Mouse (Mus musculus) T-helper 2 cell (primary cell): Measurements from ENCODE around the gene Trim30b.
"Not testable (repeated sequence)": the region's sequence is repeated elsewhere in the genome, so short reads cannot be mapped to it uniquely, and the experiment has no call there.

Source experiments
- in situ Hi-C: fragments of 300-600 bp; cut with MboI, MseI; formaldehyde crosslinking; loops from one replicate; pipeline ENCODE4 v1.15.1; 2025; ENCODE audit warnings: high pct_unique_total_duplicates

Trim30b gene

DNA sequence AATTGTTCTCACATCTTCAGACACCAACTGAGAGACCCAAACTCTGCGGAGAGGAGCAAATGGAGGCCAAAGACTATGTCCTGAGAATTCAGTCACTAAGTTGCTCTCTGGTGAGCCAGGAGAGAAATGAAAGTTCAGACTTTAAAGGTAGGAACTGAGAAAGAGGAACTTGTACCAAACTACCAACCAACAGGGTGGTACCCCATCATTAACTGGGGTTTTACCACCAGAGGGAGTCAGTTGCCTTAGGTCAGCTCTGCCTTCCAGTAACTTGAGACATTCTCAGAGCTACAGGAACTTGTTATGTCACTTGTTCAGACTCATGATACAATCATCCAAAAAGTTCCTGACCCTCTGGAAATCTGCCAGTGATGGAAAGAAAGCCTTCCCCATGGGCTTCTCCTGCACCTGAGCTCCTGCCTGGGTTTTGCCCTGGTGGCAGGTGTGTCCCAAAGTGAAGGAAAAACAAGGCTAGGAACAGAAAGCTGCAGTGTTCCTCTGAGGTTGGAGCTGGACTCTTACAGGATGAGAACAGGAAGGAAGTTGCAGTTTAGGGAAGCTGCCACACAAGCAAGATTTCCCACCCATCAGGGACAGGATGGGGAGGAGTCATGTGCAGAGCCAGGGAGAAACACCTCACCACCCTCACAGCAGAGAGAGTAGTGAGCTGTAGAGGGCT lies at the start of gene Trim30b:
TSS of gene Trim30b (minus strand) at position 149 of the 679 bp plus-strand sequence.
- in situ Hi-C loops, result loop anchor here (10.0 kb wide), 1 partner anchor 235 kb away; the partner anchor contains the start of gene Olfr655

DNA sequence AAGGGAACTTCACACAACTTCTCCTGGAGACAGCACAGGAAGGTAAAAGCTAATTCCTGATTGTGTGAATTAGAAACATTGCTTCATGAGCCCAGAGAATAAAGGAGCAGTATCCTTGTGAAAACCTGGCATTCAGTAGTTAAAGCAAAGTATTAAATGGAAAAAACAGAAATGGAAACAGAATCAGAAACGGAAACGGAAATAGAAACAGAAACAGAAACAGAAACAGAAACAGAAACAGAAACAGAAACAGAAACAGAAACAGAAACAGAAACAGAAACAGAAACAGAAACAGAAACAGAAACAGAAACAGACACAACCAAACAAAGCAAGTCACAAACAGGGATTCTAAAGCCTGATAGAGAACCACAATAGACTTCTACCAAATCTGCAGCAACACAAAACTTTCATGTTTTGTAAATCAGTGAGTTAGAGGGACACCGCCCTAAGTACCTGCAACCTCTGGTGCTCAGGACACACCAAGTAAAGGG lies 34.8 kb upstream of the Trim30b start:
- in situ Hi-C loops, result no loop called here

DNA sequence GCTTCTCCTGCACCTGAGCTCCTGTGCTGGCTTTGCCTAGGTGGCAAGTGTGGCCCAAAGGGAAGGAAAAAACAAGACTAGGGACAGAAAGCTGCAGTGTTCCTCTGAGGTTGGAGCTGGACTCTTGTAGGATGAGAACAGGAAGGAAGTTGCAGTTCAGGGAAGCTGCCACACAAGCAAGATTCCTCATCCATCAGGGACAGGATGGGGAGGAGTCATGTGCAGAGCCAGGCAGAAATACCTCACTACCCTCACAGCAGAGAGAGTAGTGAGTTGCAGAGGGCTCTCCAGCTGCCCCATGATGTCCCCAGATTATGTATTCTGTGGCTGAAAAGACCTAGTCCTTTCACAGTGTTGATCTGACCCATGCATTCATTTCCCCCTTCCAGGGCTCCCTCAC lies 31.5 kb upstream of the Trim30b start:
- in situ Hi-C loops, result no loop called here

DNA sequence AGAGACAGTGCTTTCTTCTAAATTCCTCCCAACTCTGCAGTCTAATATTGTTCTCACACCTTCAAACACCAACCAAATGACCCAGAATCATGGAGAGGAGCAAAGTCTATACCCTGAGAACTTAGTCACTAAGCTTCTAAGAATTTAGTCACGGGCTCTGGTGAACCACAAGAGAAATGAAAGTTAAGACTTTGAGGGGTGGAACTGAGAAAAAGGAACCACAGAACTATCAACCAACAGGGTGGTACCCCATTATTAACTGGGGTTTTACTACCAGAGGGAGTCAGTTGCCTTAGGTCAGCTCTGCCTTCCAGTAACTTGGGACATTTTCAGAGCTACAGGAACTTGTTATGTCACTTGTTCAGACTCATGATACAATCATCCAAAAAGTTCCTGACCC lies 31.0 kb upstream of the Trim30b start, which contains the start of gene Trim30c:
TSS of gene Trim30c (minus strand) at position 140 of the 400 bp plus-strand sequence.
- in situ Hi-C loops, result no loop called here

DNA sequence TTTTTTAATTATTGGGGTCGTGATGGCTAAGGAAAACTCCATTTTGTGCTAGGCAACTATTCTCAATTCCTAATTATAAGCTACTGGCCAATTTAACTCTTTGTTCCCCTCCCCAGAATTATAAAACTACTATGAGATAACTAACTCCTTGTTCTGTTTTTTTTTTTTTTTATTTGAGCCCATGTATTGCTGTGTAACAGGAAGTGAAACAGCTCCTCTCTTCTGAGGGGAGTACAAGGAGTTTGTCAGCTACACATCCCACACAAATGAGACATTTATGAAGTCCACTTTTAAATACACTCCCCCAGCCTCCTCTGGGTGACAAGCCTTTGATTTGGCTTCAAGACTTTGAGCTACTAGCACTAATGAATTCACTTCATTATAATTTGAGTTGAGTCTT lies 28.8 kb upstream of the Trim30b start:
- in situ Hi-C loops, result no loop called here

DNA sequence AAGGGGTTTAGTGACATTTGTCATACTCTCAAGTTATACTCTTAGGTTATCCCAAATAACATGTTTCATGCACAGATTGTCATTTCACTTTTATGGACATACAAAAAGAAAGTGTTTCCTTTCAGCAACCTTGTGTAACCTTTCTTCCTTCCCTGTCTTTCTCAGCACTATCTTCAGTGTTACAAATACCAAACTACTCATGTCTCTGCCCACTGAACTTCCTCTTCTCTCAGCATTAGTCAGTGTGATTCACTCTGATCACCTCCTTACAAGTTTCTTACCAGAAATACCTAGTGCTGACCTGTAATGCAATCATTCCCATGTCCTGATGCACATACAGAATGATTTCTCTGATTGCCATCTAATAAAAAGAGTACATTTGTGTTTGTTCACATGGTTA lies 3.3 kb downstream of the Trim30b start:
- in situ Hi-C loops, result no loop called here

DNA sequence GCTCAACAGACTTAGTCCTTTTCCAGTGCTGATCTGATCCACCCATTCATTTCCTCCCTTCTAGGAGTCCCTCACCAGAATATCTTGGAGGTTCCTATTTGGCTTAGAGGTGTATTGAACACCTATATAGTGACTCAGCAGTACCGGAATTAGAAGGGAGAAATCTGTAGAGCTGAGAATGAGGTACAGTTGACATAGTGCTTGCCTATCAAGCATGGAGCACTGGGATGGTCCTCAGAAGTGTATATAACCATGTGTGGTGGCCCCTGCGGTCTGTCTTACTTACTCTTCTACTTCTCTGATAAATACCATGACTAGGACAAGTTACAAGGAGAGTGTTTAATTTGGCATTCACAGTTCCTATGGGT lies 16.1 kb downstream of the Trim30b start:
- in situ Hi-C loops, result loop anchor here (5.0 kb wide), 1 partner anchor 36 kb away; the partner anchor contains the start of gene Trim12a

DNA sequence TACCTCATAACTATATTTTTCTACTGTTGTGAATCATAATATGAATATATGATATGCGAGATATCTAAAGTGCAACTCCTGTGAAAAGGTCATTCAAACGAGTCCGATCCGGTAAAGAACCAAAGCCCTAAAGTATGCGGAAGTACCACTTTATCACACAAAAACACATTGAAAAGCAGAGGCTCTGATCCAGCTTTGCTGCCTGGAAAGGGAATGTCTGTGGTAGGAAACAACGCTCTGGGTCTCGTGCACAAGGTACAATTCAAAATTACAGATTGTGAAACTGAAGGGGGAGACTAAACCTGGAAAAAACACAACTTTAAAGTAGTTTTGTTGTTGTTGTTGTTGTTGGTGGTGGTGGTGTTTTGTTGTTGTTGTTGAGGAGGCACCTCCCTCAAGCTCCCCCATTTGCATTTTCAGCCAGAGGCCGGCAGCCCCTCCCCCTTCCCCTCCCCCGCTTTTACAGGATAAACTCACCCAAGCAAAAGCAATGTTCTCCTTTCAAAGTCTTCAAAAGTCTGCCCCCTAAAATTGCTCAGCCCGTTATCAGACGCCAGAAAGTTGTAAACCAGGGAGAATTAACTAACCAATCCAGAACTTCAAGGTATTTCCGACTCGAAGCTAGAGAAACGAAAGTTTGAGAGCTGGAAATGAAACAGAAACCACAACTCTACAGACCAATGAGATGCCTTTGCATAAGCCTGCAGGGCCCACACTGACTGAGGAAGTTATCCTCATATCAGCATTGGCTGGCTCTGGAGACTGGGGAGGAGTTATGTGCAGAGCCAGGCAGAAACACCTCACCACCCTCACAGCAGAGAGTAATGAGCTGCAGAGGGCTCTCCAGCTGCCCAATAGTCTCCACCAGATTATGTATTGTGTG lies 16.7 kb downstream of the Trim30b start, which contains the start of gene Trim12c:
TSS of gene Trim12c (minus strand) at position 646 of the 883 bp plus-strand sequence.
- in situ Hi-C loops, result loop anchor here (5.0 kb wide), 1 partner anchor 36 kb away; the partner anchor contains the start of gene Trim12a

DNA sequence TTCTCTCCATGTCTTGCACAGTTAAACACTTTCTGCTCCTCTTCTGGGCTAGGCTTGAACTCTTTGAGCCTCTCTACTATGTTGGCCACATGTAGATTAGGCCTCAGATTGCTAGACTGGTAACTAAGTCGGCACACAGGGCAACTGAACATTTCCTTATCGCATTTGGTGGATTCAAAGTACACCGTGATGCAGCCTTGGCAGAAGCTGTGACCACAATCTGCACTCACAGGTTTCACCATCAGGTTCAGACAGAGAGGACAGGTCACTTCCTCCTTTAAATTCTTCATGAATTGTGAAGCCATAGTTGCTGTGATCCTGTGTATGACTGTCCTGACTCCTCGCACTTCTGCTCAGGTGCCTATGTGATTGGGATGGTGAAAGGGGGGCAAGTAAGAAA lies 21.6 kb downstream of the Trim30b start:
- in situ Hi-C loops, result not testable (repeated sequence)

DNA sequence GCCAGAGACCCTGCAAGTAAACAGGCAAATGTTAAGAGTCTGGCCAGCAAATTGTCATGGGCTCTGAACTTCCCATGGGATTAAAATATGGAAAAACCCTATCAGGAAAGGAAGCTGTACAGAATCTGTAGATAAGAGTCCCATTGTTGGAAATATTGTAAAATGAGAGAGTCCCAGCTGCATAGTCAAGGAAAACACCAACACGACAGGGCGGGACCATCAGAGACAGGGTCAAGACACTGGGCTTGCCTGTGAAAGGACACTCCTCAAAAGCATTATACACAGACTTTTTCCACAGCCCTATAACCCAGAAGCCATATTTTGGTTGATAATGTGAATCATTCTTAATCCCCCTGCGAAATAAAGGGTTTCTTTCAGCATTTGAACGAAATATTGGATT lies 28.9 kb downstream of the Trim30b start:
- in situ Hi-C loops, result not testable (repeated sequence)

DNA sequence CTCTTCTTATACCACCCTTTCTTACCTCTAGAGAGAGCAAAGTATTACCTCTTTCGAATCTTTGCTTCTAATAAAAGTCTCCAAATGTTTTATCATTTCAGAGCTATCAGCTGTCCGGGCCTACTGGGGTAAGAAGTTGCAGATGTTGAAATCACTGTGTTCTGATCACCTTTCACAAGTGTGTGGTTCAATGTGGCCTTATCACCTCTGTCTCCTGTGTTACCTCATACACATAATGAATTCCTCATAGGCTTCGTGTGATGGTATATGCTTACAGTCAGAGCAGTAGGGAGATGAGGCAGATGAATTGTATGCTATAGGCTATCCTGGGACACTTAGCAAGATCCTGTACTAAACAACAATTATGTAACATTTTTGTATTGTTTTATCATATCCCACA lies 34.1 kb downstream of the Trim30b start:
- in situ Hi-C loops, result loop anchor here (5.0 kb wide), 1 partner anchor 73 kb away; no protein-coding TSS in a partner anchor

DNA sequence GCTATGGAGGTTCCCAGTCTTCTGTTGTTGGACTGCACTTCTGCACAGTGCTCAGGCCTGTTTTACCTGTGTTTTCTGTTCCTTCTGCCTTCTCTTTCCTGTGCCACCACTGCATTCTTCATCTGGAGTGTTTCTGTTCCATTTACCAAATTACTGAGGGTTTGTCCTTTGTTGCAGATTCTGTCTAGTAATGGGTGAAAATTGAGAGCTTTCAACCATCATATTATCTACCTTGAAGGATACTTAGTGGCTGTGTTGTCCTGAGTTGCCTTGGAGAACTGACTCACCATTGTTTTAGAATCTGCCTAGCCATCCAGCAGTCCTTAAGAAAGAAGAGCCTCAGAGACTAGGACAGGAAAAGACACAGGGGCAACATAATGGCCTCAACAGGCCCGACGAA lies 40.5 kb downstream of the Trim30b start, which contains the start of gene Trim34b:
TSS of gene Trim34b (plus strand) at position 301 of the 400 bp plus-strand sequence.
- in situ Hi-C loops, result not testable (repeated sequence)

DNA sequence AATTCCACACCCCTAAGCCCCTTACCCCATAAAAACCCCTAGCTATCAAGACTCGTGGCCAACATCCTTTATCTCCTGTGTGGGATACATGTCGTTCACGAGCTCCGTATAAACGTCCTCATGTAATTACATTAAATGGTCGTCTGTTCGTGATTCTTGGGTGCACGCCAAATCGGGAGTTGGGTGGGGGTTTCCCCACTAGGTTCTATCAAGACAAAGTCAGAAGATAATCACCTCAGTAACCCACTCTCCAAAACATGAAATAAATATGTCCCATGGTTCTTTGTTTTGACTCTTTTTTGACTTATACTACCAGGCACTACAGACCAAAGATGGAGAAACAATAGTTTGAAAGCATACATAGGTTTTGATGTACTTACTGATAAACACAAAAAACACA lies 47.7 kb downstream of the Trim30b start:
- in situ Hi-C loops, result no loop called here

DNA sequence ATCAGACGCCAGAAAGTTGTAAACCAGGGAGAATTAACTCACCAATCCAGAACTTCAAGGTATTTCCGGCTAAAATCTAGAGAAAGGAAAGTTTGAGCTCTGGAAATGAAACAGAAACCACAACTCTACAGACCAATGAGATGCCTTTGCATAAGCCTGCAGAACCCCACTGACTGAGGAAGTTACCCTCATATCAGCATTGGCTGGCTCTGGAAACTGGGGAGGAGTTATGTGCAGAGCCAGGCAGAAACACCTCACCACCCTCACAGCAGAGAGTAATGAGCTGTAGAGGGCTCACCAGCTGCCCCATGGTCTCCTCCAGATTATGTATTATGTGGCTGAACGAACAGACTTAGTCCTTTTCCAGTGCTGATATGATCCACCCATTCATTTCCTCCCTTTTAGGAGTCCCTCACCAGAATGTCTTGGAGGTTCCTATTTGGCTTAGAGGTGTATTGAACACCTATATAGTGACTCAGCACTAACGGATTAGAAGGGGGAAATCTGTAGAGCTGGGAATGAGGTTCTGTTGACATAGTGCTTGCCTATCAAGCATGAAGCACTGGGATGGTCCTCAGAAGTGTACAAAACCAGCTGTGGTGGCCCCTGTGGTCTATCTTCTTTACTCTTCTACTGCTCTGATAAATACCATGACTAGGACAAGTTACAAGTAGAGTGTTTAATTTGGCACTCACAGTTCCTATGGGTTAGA lies 54.2 kb downstream of the Trim30b start, which contains the start of gene Trim12a:
TSS of gene Trim12a (minus strand) at position 98 of the 712 bp plus-strand sequence.
- in situ Hi-C loops, result loop anchor here (5.0 kb wide), 1 partner anchor 37 kb away; the partner anchor contains the start of gene Trim12c

DNA sequence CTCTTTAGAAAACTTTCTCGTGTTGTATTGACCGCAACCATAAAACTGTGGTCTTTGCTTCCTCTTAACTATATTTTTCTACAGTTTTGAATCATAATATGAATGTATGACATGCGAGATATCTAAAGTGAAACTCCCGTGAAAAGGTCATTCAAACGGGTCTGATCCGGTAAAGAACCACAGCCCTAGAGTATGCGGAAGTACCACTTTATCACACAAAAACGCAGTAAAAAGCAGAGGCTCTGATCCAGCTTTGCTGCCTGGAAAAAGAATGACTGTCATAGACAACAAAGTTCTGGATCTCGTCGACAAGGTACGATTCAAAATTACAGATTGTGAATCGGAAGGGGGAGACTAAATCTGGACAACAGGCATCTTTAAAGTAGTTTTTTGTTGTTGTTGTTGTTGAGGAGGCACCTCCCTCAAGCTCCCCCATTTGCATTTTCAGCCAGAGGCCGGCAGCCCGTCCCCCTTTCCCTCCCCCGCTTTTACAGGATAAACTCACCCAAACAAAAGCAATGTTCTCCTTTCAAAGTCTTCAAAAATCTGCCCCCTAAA lies 54.8 kb downstream of the Trim30b start:
- in situ Hi-C loops, result loop anchor here (5.0 kb wide), 1 partner anchor 37 kb away; the partner anchor contains the start of gene Trim12c
